Mouse (Mus musculus): ENCODE results near the gene Gm10974. TPM values are rescaled to one million over a fixed set of nuclear protein-coding genes. Genes with fewer than 3 reads are reported as not detected.

The Gm10974 gene
- polyA plus RNA-seq, 1 experiment from 2014 or later = not detected

DNA sequence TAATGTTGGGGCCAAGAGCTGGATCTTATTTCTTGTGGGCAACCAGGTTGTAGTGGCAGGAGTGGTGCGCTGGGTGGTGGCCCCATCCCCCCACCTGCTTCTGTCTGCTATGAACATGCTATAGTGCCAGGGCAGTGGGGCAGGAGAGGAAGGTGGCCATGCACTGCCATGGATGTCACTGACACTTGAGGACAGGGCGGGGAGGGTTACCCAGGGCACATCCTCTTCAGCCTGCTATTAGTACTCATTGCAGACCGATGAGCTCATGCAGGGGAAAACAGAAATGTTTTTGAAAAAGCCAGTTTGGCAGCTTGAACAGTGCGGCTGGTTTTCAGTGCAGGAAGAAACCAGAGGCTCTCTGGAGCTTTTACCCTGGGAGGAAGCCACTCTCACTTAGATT lies 51.1 kb downstream of the Gm10974 start:
- no peaks in the 10 kb centered on the region for H3K4me1 ChIP-seq
- no peaks in the 10 kb centered on the region for H3K9me3 ChIP-seq
- 88% methylated on average over 4 of the region's 4 CpGs for WGBS
- no peaks in the 10 kb centered on the region for H3K36me3 ChIP-seq
- H3K27me3 ChIP-seq = no peaks in the 10 kb centered on the region
- no peak overlapping the region for H3K9ac ChIP-seq (replicated peaks)
- no peak overlapping the region for H3K4me2 ChIP-seq (replicated peaks)
- H3K27ac ChIP-seq (replicated peaks) = no peak overlapping the region
- ATAC-seq (replicated peaks) = no peak
- no peak overlapping the region for H3K4me3 ChIP-seq

DNA sequence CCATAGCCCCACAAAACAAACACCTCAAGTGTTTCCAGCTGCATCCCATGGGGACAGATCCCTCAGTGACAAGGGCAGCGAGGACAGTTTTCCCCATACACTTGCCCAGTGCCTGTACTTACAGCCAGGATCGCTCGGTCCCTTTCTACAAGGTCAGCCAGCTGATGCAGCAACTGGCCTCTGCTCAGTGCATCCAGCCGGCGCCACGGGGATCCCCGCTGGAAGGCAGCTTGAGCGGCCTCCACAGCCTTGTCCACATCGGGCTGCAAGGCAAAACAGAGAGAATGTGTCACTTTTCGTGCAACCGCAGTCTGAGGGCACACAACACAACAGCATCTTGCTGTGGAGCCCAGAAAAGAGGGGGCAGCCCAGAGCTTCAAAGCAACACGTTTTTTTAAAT lies 53.3 kb downstream of the Gm10974 start:
- Histone ChIP-seq H3K4me2 (replicated peaks) (no peak overlapping the region), H3K4me3 (no peak overlapping the region), H3K27me3 (no peaks in the 10 kb centered on the region), H3K4me1 (no peaks in the 10 kb centered on the region), H3K9ac (replicated peaks) (no peak overlapping the region), H3K9me3 (no peaks in the 10 kb centered on the region), H3K27ac (replicated peaks) (no peak overlapping the region), H3K36me3 (no peaks in the 10 kb centered on the region)
- WGBS = 43% methylated on average over 12 of the region's 12 CpGs
- ATAC-seq (replicated peaks) = no peak

DNA sequence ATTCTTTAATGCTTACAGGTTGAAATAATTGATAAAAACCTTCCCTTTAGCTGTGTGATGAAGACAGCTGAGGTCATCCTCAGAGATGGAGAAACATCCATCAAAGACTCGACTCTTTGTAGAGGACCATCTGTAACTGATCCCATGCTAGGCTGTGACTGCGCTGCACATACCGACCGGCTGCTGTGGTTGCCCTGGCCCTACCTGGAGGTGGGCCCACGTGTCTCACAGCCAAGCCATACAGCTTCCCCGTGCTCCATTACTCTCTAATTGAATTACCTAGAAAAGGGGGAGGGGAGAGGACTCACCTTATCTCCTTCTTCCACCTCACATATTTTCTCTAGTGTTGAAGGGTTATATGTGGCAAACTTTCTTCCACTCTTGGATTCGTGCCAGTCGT lies 56.2 kb downstream of the Gm10974 start:
- H3K36me3 ChIP-seq = no peaks in the 10 kb centered on the region
- no peak for ATAC-seq (replicated peaks)
- H3K4me1 ChIP-seq = peaks cover under 1% of the 10 kb centered on the region
- H3K4me2 ChIP-seq (replicated peaks) = no peak overlapping the region
- H3K9me3 ChIP-seq = no peaks in the 10 kb centered on the region
- peaks cover 24% of the 10 kb centered on the region for H3K27me3 ChIP-seq
- no peak overlapping the region for H3K9ac ChIP-seq (replicated peaks)
- whole genome bisulfite sequencing = 77% methylated on average over 8 of the region's 8 CpGs
- no peak overlapping the region for H3K4me3 ChIP-seq
- no peak overlapping the region for H3K27ac ChIP-seq (replicated peaks)

DNA sequence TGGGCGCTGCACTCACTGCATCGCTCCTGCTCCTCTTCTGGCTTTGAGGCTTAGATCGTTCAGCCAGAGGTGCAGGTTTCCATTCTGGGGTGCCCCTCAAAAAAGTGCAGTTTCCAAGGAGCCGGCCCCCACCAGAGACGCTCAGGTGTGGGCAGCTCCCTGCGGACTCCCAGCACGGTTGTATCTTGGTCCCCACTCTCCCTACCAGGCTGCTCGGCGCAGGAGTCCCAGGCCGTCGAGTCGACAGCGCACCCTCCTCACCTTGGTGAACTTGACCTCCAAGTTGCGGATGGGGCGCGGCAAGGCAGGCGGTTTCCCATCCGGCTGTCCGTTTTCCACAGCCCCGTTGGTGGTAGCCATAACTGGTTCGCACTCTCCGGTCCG lies 61.3 kb downstream of the Gm10974 start:
- peak overlapping the region; percentile 42 for H3K9ac ChIP-seq (replicated peaks)
- under 1% methylated on average over 23 of the region's 23 CpGs for WGBS
- H3K36me3 ChIP-seq = no peaks in the 10 kb centered on the region
- peak overlapping the region; percentile 49 for H3K4me3 ChIP-seq
- H3K4me1 ChIP-seq = peaks cover 15% of the 10 kb centered on the region
- no peaks in the 10 kb centered on the region for H3K9me3 ChIP-seq
- ATAC-seq (replicated peaks) = peak; percentile 39
- H3K27me3 ChIP-seq = peaks cover 49% of the 10 kb centered on the region
- no peak overlapping the region for H3K27ac ChIP-seq (replicated peaks)
- peak overlapping the region; percentile 95 for H3K4me2 ChIP-seq (replicated peaks)

DNA sequence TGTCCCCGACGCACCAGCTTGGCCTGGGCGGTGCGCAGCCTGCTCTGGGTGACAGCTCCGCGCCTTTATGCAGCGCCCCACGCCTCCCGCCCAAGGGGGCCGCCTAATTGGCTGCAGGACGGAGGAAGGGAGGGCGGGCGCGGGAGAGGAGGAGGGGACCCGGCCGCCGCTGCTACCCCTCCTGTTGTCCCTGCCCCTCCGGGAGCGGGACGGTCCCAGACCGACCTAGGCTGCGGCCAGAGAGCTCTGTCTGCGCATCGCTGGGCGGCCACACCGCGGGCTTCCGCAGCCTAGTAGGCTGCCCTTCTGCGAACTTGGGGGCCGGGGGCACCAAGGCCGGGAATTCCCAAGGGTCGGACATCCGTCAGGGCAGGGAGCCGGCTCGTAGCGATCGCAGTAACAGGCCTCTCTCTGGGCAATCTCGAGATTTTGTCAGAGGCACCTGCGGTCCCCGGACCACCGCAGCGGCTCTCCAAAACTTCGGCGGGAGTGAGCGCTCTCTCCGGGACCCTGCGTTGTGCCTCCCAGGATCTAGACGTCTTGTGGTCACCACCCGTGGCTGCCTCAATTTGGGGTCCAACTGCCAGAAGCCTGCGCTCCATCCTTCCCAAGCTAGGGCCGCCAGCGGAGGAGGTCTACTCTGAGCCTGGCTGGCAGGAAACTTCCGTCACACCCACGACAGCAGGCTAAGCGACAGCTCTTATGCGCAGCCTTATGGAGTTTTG lies 61.9 kb downstream of the Gm10974 start, which contains the start of gene Aldh1a3:
Aldh1a3 (minus strand) TSS at position 81 of the 725 bp plus-strand sequence.
- peak within 1 kb of the TSS; percentile 42 for H3K9ac ChIP-seq (replicated peaks)
- H3K27ac ChIP-seq (replicated peaks) = no peak within 1 kb of the TSS
- H3K4me1 ChIP-seq = peaks cover 15% of the 10 kb centered on the region
- no peaks in the 10 kb centered on the region for H3K9me3 ChIP-seq
- H3K4me2 ChIP-seq (replicated peaks) = peak within 1 kb of the TSS; percentile 95
- H3K36me3 ChIP-seq = no peaks in the 10 kb centered on the region
- peaks cover 49% of the 10 kb centered on the region for H3K27me3 ChIP-seq
- peak; percentile 68 for ATAC-seq (replicated peaks)
- WGBS = under 1% methylated on average over 53 of the region's 56 CpGs
- peak within 1 kb of the TSS; percentile 49 for H3K4me3 ChIP-seq

DNA sequence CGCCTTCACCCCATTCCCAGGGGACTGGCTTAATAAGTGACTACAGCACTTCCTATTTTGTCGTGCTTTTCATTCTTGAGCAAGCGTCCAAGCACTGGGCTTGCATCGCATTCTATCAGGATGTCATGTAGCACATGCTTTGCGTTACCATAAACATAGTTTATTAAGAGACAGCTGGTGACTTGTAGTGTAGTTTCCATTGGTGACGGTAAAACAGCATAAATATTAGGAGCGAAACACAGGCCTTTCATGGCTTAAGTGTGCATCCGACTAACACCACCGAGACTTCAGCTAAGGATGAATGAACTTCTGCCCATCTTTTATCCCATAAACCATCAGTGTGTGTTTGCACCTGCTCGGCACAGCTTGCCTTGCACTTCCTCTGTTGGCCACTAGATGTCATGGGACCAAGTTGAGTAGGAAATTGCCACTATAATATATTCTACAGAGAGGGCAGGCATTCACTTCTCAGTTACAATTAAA lies 68.8 kb downstream of the Gm10974 start:
- H3K36me3 ChIP-seq = no peaks in the 10 kb centered on the region
- ATAC-seq (replicated peaks) = peak; percentile 55; the same call in 1 of the 2 replicates
- 48% methylated on average over 10 of the region's 10 CpGs for WGBS
- no peak overlapping the region for H3K9ac ChIP-seq (replicated peaks)
- no peak overlapping the region for H3K4me2 ChIP-seq (replicated peaks)
- no peaks in the 10 kb centered on the region for H3K27me3 ChIP-seq
- no peak overlapping the region for H3K27ac ChIP-seq (replicated peaks)
- H3K4me3 ChIP-seq = no peak overlapping the region
- H3K4me1 ChIP-seq = no peaks in the 10 kb centered on the region
- H3K9me3 ChIP-seq = no peaks in the 10 kb centered on the region

Small RNA genes lying within 50 kb of the gene (microRNA-seq; reads per million reads assigned to microRNA genes)
- not detected for gene Mir7057

Other genes starting within 250 kb of the Gm10974 start
- 2.2 and 2.6 TPM in 2 replicates for gene Lrrk1, start 22.4 kb downstream of the Gm10974 start, polyA plus RNA-seq (2015; fragmentation: Nextera tagmentation; extraction: Ambion mirVana)
- 6.6 and 6.7 TPM in 2 replicates for gene Aldh1a3, start 61.6 kb downstream of the Gm10974 start, polyA plus RNA-seq (2015; fragmentation: Nextera tagmentation; extraction: Ambion mirVana)